Mouse (Mus musculus) yolk sac, embryonic 10.5 days (tissue): ENCODE measurements at regions not wholly inside any gene's neighbourhood (a gene's known extent, or its start where the extent isn't known, plus 50 kb on each side); places are given as distances from the start of the nearest gene placed in this dataset.

Experiments
- DNase-seq: peaks from one replicate; pipeline ENCODE4 v3.0.0-alpha.2; 2017; ENCODE audit warnings: low spot score

- no peak for DNase-seq
Measured at GRCm38 (mm10) chr14:106608341-106608927, 502.4 kb downstream of the Trim52 start.
